Mouse (Mus musculus) G1E (cell line): Measurements from ENCODE around the gene Ikzf3. TPM values are rescaled to one million over a fixed set of nuclear protein-coding genes. Genes with fewer than 3 reads are reported as not detected.

ENCODE experiments used
- ATAC-seq: 2 replicates; pipeline ENCODE4 v1.8.0; 2016; ENCODE audit warnings: mild to moderate bottlenecking; ENCODE audit not compliant: insufficient number of reproducible peaks, poor library complexity, low FRiP score, severe bottlenecking; ENCODE audit errors: extremely low read depth
- DNase-seq: peaks from one replicate; pipeline ENCODE4 v3.0.0; 2012; ENCODE audit warnings: low spot score
- H3K27me3 ChIP-seq: 2 replicates; pipeline ENCODE4 v1.6.1; 2012; ENCODE audit warnings: mild to moderate bottlenecking, low read length, inconsistent platforms; ENCODE audit not compliant: insufficient read depth
- H3K36me3 ChIP-seq: replicated peaks from 2 replicates; pipeline ENCODE3; 2012; ENCODE audit warnings: mild to moderate bottlenecking, inconsistent platforms
- H3K4me1 ChIP-seq: 2 replicates; pipeline ENCODE4 v1.6.1; 2012; ENCODE audit warnings: low read depth, low read length, inconsistent platforms, mixed read lengths; ENCODE audit not compliant: insufficient read depth
- H3K4me3 ChIP-seq: 2 replicates; pipeline ENCODE4 v1.5.1; 2012; ENCODE audit warnings: low read depth, mild to moderate bottlenecking, inconsistent platforms, low read length, moderate library complexity, mixed read lengths
- H3K9me3 ChIP-seq: replicated peaks from 2 replicates; pipeline ENCODE4 v1.6.1; 2012; ENCODE audit warnings: inconsistent platforms
- CTCF ChIP-seq: IDR thresholded peaks from 2 replicates; pipeline ENCODE4 v1.5.1; 2012; ENCODE audit warnings: low read depth, low read length, inconsistent platforms, mixed read lengths
- GATA1 ChIP-seq: IDR thresholded peaks from 2 replicates; pipeline ENCODE4 v1.6.1; 2012; ENCODE audit warnings: borderline replicate concordance, low read length, inconsistent platforms, mixed read lengths
- GATA2 ChIP-seq: IDR thresholded peaks from 2 replicates; pipeline ENCODE4 v1.6.1; 2012; ENCODE audit warnings: low read depth, low read length, inconsistent platforms, borderline replicate concordance
- POLR2AphosphoS5 ChIP-seq: IDR thresholded peaks from 2 replicates; pipeline ENCODE4 v1.6.1; 2012; ENCODE audit warnings: low read depth, low read length, inconsistent platforms; ENCODE audit not compliant: insufficient replicate concordance
- TAL1 ChIP-seq: conservative IDR thresholded peaks from 2 replicates; pipeline ENCODE4 v1.6.1; 2012; ENCODE audit warnings: low read depth, low read length, inconsistent platforms, mixed read lengths
- polyA plus RNA-seq: library from polyadenylated mRNA; stranded (reverse); fragments of >175 nt; gene quantifications from 2 replicates; pipeline ENCODE4 v1.2.3, GENCODE M21; 2012
- total RNA-seq, 2 experiments: library from RNA; stranded (forward) in 1 of 2; stranded (reverse) in 1 of 2; fragments of 200-1000 nt in 1 of 2; fragments of >200 nt in 1 of 2; fragmentation: Nextera tagmentation in 1 of 2; gene quantifications; 2 replicates each; pipeline ENCODE4 v1.2.3; 2014 to 2017

The Ikzf3 gene
- total and polyA plus RNA-seq, 3 experiments: 0.01 to 0.71 TPM; not detected in 1

GRCm38 (mm10) chr11:98537480-98538034 is 8.3 kb downstream of the Ikzf3 start:
- no peak for TF ChIP-seq TAL1
- no peak for TF ChIP-seq GATA1
- no peak for TF ChIP-seq POLR2AphosphoS5
- TF ChIP-seq GATA2: no peak
- no peak for TF ChIP-seq CTCF
- Histone ChIP-seq H3K36me3 (no peaks in the 10 kb centered on the region), H3K27me3 (peaks cover 27% of the 10 kb centered on the region), H3K4me1 (no peaks in the 10 kb centered on the region), H3K9me3 (0 out of 2 replicates have a peak, but pooled peaks cover 2% of the 10 kb centered on the region), H3K4me3 (no peak overlapping the region)
- ATAC-seq: no peak
- no peak for DNase-seq

GRCm38 (mm10) chr11:98526824-98527461 is 18.9 kb downstream of the Ikzf3 start:
- H3K9me3 ChIP-seq: no peaks in the 10 kb centered on the region
- TF ChIP-seq GATA1: no peak
- TF ChIP-seq CTCF: no peak
- no peak for TF ChIP-seq POLR2AphosphoS5
- TF ChIP-seq TAL1: no peak
- TF ChIP-seq GATA2: no peak
- no peak for DNase-seq
- H3K4me1 ChIP-seq: no peaks in the 10 kb centered on the region
- peaks cover 46% of the 10 kb centered on the region for H3K27me3 ChIP-seq
- H3K4me3 ChIP-seq: no peak overlapping the region
- no peak for ATAC-seq
- no peaks in the 10 kb centered on the region for H3K36me3 ChIP-seq

DNA sequence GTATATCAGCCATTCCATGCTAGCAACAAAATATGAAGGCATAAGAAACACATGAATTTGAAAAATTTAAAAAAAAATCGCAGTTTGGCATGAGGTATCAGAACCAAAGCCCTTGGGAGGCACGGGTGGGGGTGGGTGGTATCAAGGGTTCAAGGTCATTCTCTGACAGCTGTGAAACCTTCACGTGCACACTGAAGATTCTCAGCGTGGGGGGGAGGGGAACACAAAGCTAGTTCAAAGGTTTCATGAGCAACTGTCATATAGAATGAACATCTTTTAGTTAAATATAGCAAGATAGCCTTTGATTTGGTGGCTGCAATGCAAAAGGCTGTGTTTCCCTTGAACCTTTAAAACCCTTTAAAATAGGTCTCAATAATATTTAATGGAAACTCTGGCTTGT is 20.7 kb downstream of the Ikzf3 start:
- H3K4me3 ChIP-seq: no peak overlapping the region
- H3K27me3 ChIP-seq: peaks cover 53% of the 10 kb centered on the region
- no peaks in the 10 kb centered on the region for H3K9me3 ChIP-seq
- no peak for TF ChIP-seq POLR2AphosphoS5
- no peak for TF ChIP-seq GATA2
- no peak for TF ChIP-seq TAL1
- TF ChIP-seq GATA1: no peak
- no peak for TF ChIP-seq CTCF
- H3K36me3 ChIP-seq: no peaks in the 10 kb centered on the region
- DNase-seq (no peak), ATAC-seq (no peak)
- no peaks in the 10 kb centered on the region for H3K4me1 ChIP-seq

DNA sequence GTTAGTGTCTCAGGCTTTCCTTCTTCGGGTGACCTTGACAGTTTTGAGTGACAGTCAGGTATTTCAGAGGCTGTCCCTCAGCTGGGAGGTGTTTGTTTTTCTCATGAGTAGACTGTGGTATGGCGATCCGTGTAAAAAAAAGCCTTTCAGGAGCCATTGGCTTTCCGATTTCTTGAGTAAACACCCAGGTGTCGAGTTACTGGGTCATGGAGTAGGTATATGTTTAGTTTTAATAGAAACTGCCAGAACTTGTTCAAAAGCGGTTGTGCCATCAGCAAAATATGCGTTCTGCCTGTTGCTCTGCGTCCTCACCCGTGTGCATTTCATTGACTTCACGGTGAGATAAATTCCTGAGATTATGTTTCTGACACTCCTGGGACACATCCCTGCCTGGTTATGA is 25.4 kb downstream of the Ikzf3 start:
- Histone ChIP-seq H3K4me1 (no peaks in the 10 kb centered on the region), H3K4me3 (no peak overlapping the region), H3K9me3 (no peaks in the 10 kb centered on the region), H3K27me3 (peaks cover 29% of the 10 kb centered on the region), H3K36me3 (no peaks in the 10 kb centered on the region)
- TF ChIP-seq GATA2 (no peak), POLR2AphosphoS5 (no peak), CTCF (no peak)
- ATAC-seq: no peak
- no peak for DNase-seq

- TF ChIP-seq POLR2AphosphoS5: no peak
- TF ChIP-seq GATA2: no peak
- no peak for TF ChIP-seq TAL1
- no peak for TF ChIP-seq GATA1
- TF ChIP-seq CTCF: no peak
- ATAC-seq (no peak), DNase-seq (no peak)
- Histone ChIP-seq H3K4me3 (no peak overlapping the region), H3K36me3 (no peaks in the 10 kb centered on the region), H3K27me3 (peaks cover 14% of the 10 kb centered on the region; the same call in 1 of the 2 replicates), H3K4me1 (no peaks in the 10 kb centered on the region), H3K9me3 (no peaks in the 10 kb centered on the region)
These were observed 32.4 kb downstream of the Ikzf3 start for GRCm38 (mm10) chr11:98513356-98513936.

DNA sequence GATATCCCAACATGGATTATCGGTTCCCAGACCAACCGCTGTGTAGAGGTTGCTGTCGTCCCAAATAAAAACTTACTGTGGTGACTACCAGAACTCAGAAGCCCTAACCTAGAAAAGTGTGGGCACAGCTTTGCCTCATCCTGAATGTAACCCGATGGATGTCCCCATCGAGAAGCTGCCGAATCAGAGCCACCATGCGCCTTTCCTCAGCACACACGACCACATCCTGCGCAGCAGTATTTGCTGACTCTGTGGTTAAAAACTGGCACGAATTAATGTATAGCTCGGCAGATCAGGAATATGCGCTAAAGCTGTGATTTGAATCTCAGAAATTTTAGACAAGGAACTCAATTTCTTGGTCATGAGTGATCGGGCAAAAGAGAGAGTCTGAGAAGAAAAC is 33.0 kb downstream of the Ikzf3 start:
- Histone ChIP-seq H3K4me3 (no peak overlapping the region), H3K36me3 (no peaks in the 10 kb centered on the region), H3K4me1 (no peaks in the 10 kb centered on the region), H3K9me3 (no peaks in the 10 kb centered on the region), H3K27me3 (peaks cover 14% of the 10 kb centered on the region; the same call in 1 of the 2 replicates)
- ATAC-seq (no peak), DNase-seq (no peak)
- TF ChIP-seq GATA1 (no peak), GATA2 (no peak), POLR2AphosphoS5 (no peak), CTCF (no peak), TAL1 (no peak)
